Mouse (Mus musculus) heart, embryonic 16.5 days (tissue): ENCODE data around the gene Rnf126. TPM values are rescaled to one million over a fixed set of nuclear protein-coding genes. Genes with fewer than 3 reads are reported as not detected.

Experiments
- ATAC-seq: fragments of 200-750 bp; cut with Nextera tagmentation; replicated peaks from 2 replicates; pipeline ENCODE4 v1.8.0; 2017; ENCODE audit warnings: moderate number of reproducible peaks; ENCODE audit not compliant: insufficient read depth, low FRiP score; ENCODE audit errors: extremely low read depth
- H3K27ac ChIP-seq: fragments of 300-500 bp; sonication (generic); 2 replicates; pipeline ENCODE4 v1.5.1; 2014; ENCODE audit warnings: mild to moderate bottlenecking, low read length, control low read depth, moderate library complexity
- H3K27me3 ChIP-seq: fragments of 300-500 bp; sonication (generic); 2 replicates; pipeline ENCODE4 v1.6.1; 2014; ENCODE audit warnings: low read length, mixed read lengths; ENCODE audit not compliant: control insufficient read depth, insufficient read depth
- H3K36me3 ChIP-seq: fragments of 300-500 bp; sonication (generic); 2 replicates; pipeline ENCODE4 v1.6.1; 2014; ENCODE audit not compliant: control insufficient read depth, insufficient read depth
- H3K4me1 ChIP-seq: fragments of 300-500 bp; sonication (generic); 2 replicates; pipeline ENCODE4 v1.6.1; 2014; ENCODE audit warnings: low read length, mixed read lengths; ENCODE audit not compliant: control insufficient read depth, insufficient read depth
- H3K4me2 ChIP-seq: fragments of 300-500 bp; sonication (generic); 2 replicates; pipeline ENCODE4 v1.6.1; 2014; ENCODE audit warnings: low read depth, mild to moderate bottlenecking, control low read depth, low read length
- H3K4me3 ChIP-seq: fragments of 300-500 bp; sonication (generic); 2 replicates; pipeline ENCODE4 v1.5.1; 2014; ENCODE audit warnings: mild to moderate bottlenecking, control low read depth, low read length
- H3K9ac ChIP-seq: fragments of 300-500 bp; sonication (generic); 2 replicates; pipeline ENCODE4 v1.6.1; 2014; ENCODE audit warnings: low read length, control low read depth
- H3K9me3 ChIP-seq: fragments of 300-500 bp; sonication (generic); replicated peaks from 2 replicates; pipeline ENCODE4 v1.6.1; 2016; ENCODE audit warnings: low read length; ENCODE audit not compliant: control insufficient read depth
- WGBS: fragments of 180-500 bp; shearing (Covaris S2); extraction: QIAGEN DNeasy Blood & Tissue Kit; methylation state at CpG from one replicate; pipeline ENCODE4 v1.1.7; 2014; 5-methylcytosine and 5-hydroxymethylcytosine counted together
- polyA plus RNA-seq: library from polyadenylated mRNA; unstranded; fragments of >200 nt; fragmentation: Nextera tagmentation; extraction: Ambion mirVana; gene quantifications from 2 replicates; pipeline ENCODE4 v1.2.1, GENCODE M21; 2015

Gene Rnf126
- 56.0 and 57.4 TPM in 2 replicates for polyA plus RNA-seq

GRCm38 (mm10) chr10:79766508-79767325 is at the start of gene Rnf126:
Gene Rnf126 (minus strand): TSS chr10:79766952.
- Histone ChIP-seq H3K36me3 (peaks cover 6% of the 10 kb centered on the region), H3K27ac (peak within 1 kb of the TSS; percentile 93), H3K4me1 (peaks cover 44% of the 10 kb centered on the region), H3K27me3 (no peaks in the 10 kb centered on the region), H3K9me3 (no peaks in the 10 kb centered on the region), H3K9ac (peak within 1 kb of the TSS; percentile 99), H3K4me2 (peak within 1 kb of the TSS; percentile 97), H3K4me3 (peak within 1 kb of the TSS; percentile 93)
- peak; percentile 92 for ATAC-seq
- WGBS = under 1% methylated on average over 98 of the region's 101 CpGs

- H3K36me3 ChIP-seq = no peaks in the 10 kb centered on the region; the same call in 1 of the 2 replicates
- ATAC-seq = no peak
- no peak overlapping the region for H3K9ac ChIP-seq
- no peak overlapping the region for H3K4me2 ChIP-seq
- no peaks in the 10 kb centered on the region for H3K9me3 ChIP-seq
- H3K27me3 ChIP-seq = no peaks in the 10 kb centered on the region
- 87% methylated on average over 12 of the region's 12 CpGs for WGBS
- H3K4me1 ChIP-seq = no peaks in the 10 kb centered on the region
- H3K4me3 ChIP-seq = no peak overlapping the region
- no peak overlapping the region for H3K27ac ChIP-seq
These were observed 49.1 kb upstream of the Rnf126 start for GRCm38 (mm10) chr10:79815671-79816494.

- Histone ChIP-seq H3K4me1 (no peaks in the 10 kb centered on the region), H3K27ac (no peak overlapping the region), H3K4me2 (no peak overlapping the region), H3K27me3 (no peaks in the 10 kb centered on the region), H3K9ac (no peak overlapping the region), H3K9me3 (no peaks in the 10 kb centered on the region), H3K36me3 (no peaks in the 10 kb centered on the region), H3K4me3 (no peak overlapping the region)
- WGBS = 82% methylated on average over 5 of the region's 5 CpGs
- ATAC-seq = no peak
These were observed 47.6 kb upstream of the Rnf126 start for GRCm38 (mm10) chr10:79814271-79814842.

- Histone ChIP-seq H3K36me3 (no peaks in the 10 kb centered on the region), H3K27ac (no peak overlapping the region), H3K4me2 (no peak overlapping the region), H3K4me1 (no peaks in the 10 kb centered on the region), H3K27me3 (no peaks in the 10 kb centered on the region), H3K9me3 (no peaks in the 10 kb centered on the region), H3K4me3 (no peak overlapping the region), H3K9ac (no peak overlapping the region)
- WGBS = 23% methylated on average over 15 of the region's 15 CpGs
- ATAC-seq = 0 out of 2 replicates have a peak, but pooled peaks have one; percentile 12
These were observed 45.2 kb upstream of the Rnf126 start for GRCm38 (mm10) chr10:79811736-79812637.

- Histone ChIP-seq H3K9me3 (no peaks in the 10 kb centered on the region), H3K4me3 (no peak overlapping the region), H3K4me1 (no peaks in the 10 kb centered on the region), H3K9ac (no peak overlapping the region), H3K4me2 (peak overlapping the region; percentile 34), H3K36me3 (no peaks in the 10 kb centered on the region), H3K27me3 (no peaks in the 10 kb centered on the region), H3K27ac (peak overlapping the region; percentile 84)
- ATAC-seq = no peak
- 73% methylated on average over 11 of the region's 11 CpGs for WGBS
These were observed 42.0 kb upstream of the Rnf126 start for GRCm38 (mm10) chr10:79808728-79809127.

GRCm38 (mm10) chr10:79807826-79808225 is 41.1 kb upstream of the Rnf126 start:
- Histone ChIP-seq H3K9me3 (no peaks in the 10 kb centered on the region), H3K27me3 (no peaks in the 10 kb centered on the region), H3K4me1 (peaks cover 5% of the 10 kb centered on the region; the same call in 1 of the 2 replicates), H3K4me2 (peak overlapping the region; percentile 43), H3K9ac (no peak overlapping the region), H3K27ac (peak overlapping the region; percentile 84), H3K36me3 (no peaks in the 10 kb centered on the region), H3K4me3 (no peak overlapping the region; the same call in 1 of the 2 replicates)
- WGBS = 63% methylated on average over 11 of the region's 11 CpGs
- ATAC-seq = peak; percentile 12; the same call in 1 of the 2 replicates

- no peak; the same call in 1 of the 2 replicates for ATAC-seq
- H3K9me3 ChIP-seq = no peaks in the 10 kb centered on the region
- H3K27ac ChIP-seq = peak overlapping the region; percentile 84
- H3K27me3 ChIP-seq = no peaks in the 10 kb centered on the region
- no peak overlapping the region for H3K9ac ChIP-seq
- H3K4me1 ChIP-seq = peaks cover 13% of the 10 kb centered on the region
- no peaks in the 10 kb centered on the region for H3K36me3 ChIP-seq
- H3K4me2 ChIP-seq = peak overlapping the region; percentile 43
- 70% methylated on average over 10 of the region's 10 CpGs for WGBS
- H3K4me3 ChIP-seq = peak overlapping the region; percentile 27
These were observed 40.2 kb upstream of the Rnf126 start for GRCm38 (mm10) chr10:79806972-79807371.

- Histone ChIP-seq H3K27ac (peak overlapping the region; percentile 84), H3K27me3 (no peaks in the 10 kb centered on the region), H3K36me3 (no peaks in the 10 kb centered on the region), H3K4me1 (peaks cover 13% of the 10 kb centered on the region), H3K4me3 (peak overlapping the region; percentile 8), H3K4me2 (peak overlapping the region; percentile 43), H3K9ac (peak overlapping the region; percentile 17; the same call in 1 of the 2 replicates), H3K9me3 (no peaks in the 10 kb centered on the region)
- ATAC-seq = no peak
- WGBS = 74% methylated on average over 9 of the region's 9 CpGs
These were observed 39.6 kb upstream of the Rnf126 start for GRCm38 (mm10) chr10:79806331-79806730.
